Mouse (Mus musculus) heart, adult 2 months (tissue): ENCODE measurements around the gene 9130213A22Rik.

ENCODE experiments used
- CTCF ChIP-seq: fragments of 200-600 bp; IDR thresholded peaks from 2 replicates; pipeline ENCODE4 v1.8.1; 2022; ENCODE audit warnings: antibody characterized with exemption, mild to moderate bottlenecking, moderate library complexity
- EP300 ChIP-seq: fragments of 200-500 bp; IDR thresholded peaks from 2 replicates; pipeline ENCODE4 v1.6.1; 2011; ENCODE audit warnings: low read depth, low read length, control low read depth; ENCODE audit not compliant: insufficient read depth
- POLR2A ChIP-seq: fragments of 200-500 bp; IDR thresholded peaks from 2 replicates; pipeline ENCODE4 v1.6.1; 2011; ENCODE audit warnings: mild to moderate bottlenecking, low read depth, low read length, control low read depth; ENCODE audit not compliant: insufficient read depth

DNA sequence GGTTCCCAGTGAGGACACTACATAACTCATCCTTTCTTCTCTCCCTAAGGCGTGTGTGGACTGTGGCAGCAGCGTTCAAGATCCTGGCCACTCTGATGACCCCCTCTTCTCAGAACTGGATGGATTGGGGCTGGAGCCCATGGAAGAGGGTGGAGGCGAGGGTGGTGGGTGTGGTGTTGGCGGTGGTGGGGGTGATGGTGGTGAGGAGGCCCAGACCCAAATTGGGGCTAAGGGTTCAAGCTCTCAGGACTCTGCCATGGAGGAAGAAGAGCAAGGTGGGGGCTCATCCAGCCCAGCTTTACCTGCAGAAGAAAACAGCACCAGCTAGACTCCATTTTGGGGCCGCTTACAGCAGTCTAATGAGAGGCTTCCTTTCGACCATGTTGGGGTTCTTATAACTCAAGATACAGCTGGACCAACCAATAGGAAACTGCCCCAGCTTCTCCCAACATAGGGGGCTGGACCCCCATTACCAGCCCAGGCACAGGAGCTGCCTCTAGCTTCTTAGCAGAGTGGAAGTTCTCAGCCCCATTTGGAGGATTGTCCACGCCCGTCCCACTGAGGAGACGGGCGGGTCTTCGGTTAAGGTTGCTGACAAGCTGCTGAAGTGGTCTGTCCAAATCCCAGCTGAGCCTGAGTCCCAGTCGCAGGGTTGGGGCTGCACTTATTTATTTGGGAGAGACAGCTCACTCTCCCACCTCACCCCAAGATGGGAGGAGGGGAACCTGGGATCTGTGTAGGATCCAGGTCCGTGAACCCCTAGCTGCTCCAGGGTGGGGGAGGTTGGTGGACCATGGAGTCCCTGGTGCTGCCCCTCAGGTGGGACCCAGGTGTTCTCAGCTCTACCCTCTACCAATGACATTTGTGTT is 13.1 kb downstream of the 9130213A22Rik start:
- TF ChIP-seq EP300 (no peak), CTCF (no peak), POLR2A (no peak)
